Mouse (Mus musculus) embryonic facial prominence, embryonic 14.5 days (tissue): Measurements from ENCODE around the gene AI413582. TPM values are rescaled to one million over a fixed set of nuclear protein-coding genes. Genes with fewer than 3 reads are reported as not detected.

Experiments used
- ATAC-seq: fragments of 200-750 bp; cut with Nextera tagmentation; 2 replicates; pipeline ENCODE4 v1.8.0; 2017; ENCODE audit warnings: low read depth, moderate number of reproducible peaks, moderate TSS enrichment
- DNase-seq: peaks from one replicate; pipeline ENCODE4 v3.0.0-alpha.2; 2015; ENCODE audit warnings: low spot score
- H3K27ac ChIP-seq: fragments of 300-500 bp; sonication (generic); replicated peaks from 2 replicates; pipeline ENCODE4 v1.5.1; 2014; ENCODE audit warnings: low read depth, mild to moderate bottlenecking, low read length, moderate library complexity
- H3K27me3 ChIP-seq: fragments of 300-500 bp; sonication (generic); replicated peaks from 2 replicates; pipeline ENCODE4 v1.6.1; 2014; ENCODE audit warnings: low read length; ENCODE audit not compliant: control insufficient read depth, insufficient read depth
- H3K36me3 ChIP-seq: fragments of 300-500 bp; sonication (generic); 2 replicates; pipeline ENCODE4 v1.6.1; 2014; ENCODE audit warnings: low read length, mixed read lengths; ENCODE audit not compliant: control insufficient read depth, insufficient read depth
- H3K4me1 ChIP-seq: fragments of 300-500 bp; sonication (generic); 2 replicates; pipeline ENCODE4 v1.6.1; 2014; ENCODE audit warnings: antibody characterized with exemption, low read length; ENCODE audit not compliant: control insufficient read depth, insufficient read depth
- H3K4me2 ChIP-seq: fragments of 300-500 bp; sonication (generic); 2 replicates; pipeline ENCODE4 v1.6.1; 2014; ENCODE audit warnings: low read depth, mild to moderate bottlenecking, low read length, moderate library complexity, mixed read lengths
- H3K4me3 ChIP-seq: fragments of 300-500 bp; sonication (generic); 2 replicates; pipeline ENCODE4 v1.5.1; 2014; ENCODE audit warnings: low read depth, mild to moderate bottlenecking, low read length
- H3K9ac ChIP-seq: fragments of 300-500 bp; sonication (generic); 2 replicates; pipeline ENCODE4 v1.6.1; 2014; ENCODE audit warnings: low read depth, mild to moderate bottlenecking, low read length, moderate library complexity, mixed read lengths
- H3K9me3 ChIP-seq: fragments of 300-500 bp; sonication (generic); 2 replicates; pipeline ENCODE4 v1.6.1; 2016; ENCODE audit warnings: low read length; ENCODE audit not compliant: control insufficient read depth
- WGBS: fragments of 180-500 bp; shearing (Covaris S2); extraction: QIAGEN DNeasy Blood & Tissue Kit; methylation state at CpG from one replicate; pipeline ENCODE4 v1.1.7; 2014; 5-methylcytosine and 5-hydroxymethylcytosine counted together
- polyA plus RNA-seq: library from polyadenylated mRNA; unstranded; fragments of >200 nt; fragmentation: Nextera tagmentation; extraction: Ambion mirVana; gene quantifications from 2 replicates; pipeline ENCODE4 v1.2.1, GENCODE M21; 2014

AI413582 gene
- polyA plus RNA-seq, 1 experiment from 2014 or later, result 29.3 TPM

GRCm38 (mm10) chr17:27523121-27523520 lies 42.4 kb downstream of the AI413582 start:
- Histone ChIP-seq H3K27ac (no peak overlapping the region), H3K36me3 (no peaks in the 10 kb centered on the region), H3K4me2 (no peak overlapping the region), H3K9me3 (no peaks in the 10 kb centered on the region), H3K4me1 (no peaks in the 10 kb centered on the region), H3K27me3 (peaks cover 30% of the 10 kb centered on the region), H3K9ac (no peak overlapping the region), H3K4me3 (no peak overlapping the region)
- DNase-seq (no peak), ATAC-seq (no peak)
- 40% methylated on average over 7 of the region's 7 CpGs for WGBS

GRCm38 (mm10) chr17:27521303-27521702 lies 44.3 kb downstream of the AI413582 start, which contains the start of gene Grm4:
Gene Grm4 (minus strand): TSS chr17:27521403.
- peaks cover 38% of the 10 kb centered on the region for H3K27me3 ChIP-seq
- WGBS, result 80% methylated on average over 5 of the region's 5 CpGs
- ATAC-seq, result no peak
- no peak within 1 kb of the TSS for H3K4me3 ChIP-seq
- no peaks in the 10 kb centered on the region for H3K9me3 ChIP-seq
- no peak within 1 kb of the TSS for H3K27ac ChIP-seq
- no peak for DNase-seq
- no peaks in the 10 kb centered on the region for H3K4me1 ChIP-seq
- H3K4me2 ChIP-seq, result 0 out of 2 replicates have a peak within 1 kb of the TSS, but pooled peaks have one; percentile 13
- H3K36me3 ChIP-seq, result no peaks in the 10 kb centered on the region
- H3K9ac ChIP-seq, result no peak within 1 kb of the TSS

DNA sequence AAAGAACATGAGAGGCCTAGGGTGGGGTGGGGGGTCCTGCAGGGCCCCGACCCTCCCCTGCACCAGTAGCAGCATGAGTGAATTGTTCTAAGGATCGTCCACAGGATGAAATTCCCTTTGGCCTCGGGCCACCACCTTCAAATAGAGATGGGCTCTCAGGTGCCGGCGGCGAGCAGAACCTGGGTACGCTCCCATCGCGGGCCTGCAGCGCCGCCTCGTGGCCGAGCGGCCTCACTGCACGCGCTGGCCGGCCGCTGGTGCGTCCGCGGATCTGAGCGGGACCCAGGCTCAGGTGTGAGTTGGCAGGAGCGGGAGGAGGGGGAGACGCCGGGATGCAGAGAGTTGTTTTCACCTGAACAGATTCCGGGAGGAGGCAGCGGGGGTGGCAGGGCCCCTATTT lies 45.0 kb downstream of the AI413582 start:
- H3K4me3 ChIP-seq, result no peak overlapping the region
- WGBS, result under 1% methylated on average over 18 of the region's 27 CpGs
- H3K9me3 ChIP-seq, result no peaks in the 10 kb centered on the region
- peak; percentile 41; the same call in 1 of the 2 replicates for ATAC-seq
- H3K4me1 ChIP-seq, result no peaks in the 10 kb centered on the region
- DNase-seq, result no peak
- peaks cover 44% of the 10 kb centered on the region for H3K27me3 ChIP-seq
- 0 out of 2 replicates have a peak overlapping the region, but pooled peaks have one; percentile 13 for H3K4me2 ChIP-seq
- no peak overlapping the region for H3K9ac ChIP-seq
- H3K36me3 ChIP-seq, result no peaks in the 10 kb centered on the region
- H3K27ac ChIP-seq, result no peak overlapping the region

- Histone ChIP-seq H3K27ac (no peak overlapping the region), H3K27me3 (peaks cover 60% of the 10 kb centered on the region), H3K4me1 (no peaks in the 10 kb centered on the region), H3K9ac (no peak overlapping the region), H3K9me3 (no peaks in the 10 kb centered on the region), H3K36me3 (no peaks in the 10 kb centered on the region), H3K4me3 (no peak overlapping the region), H3K4me2 (no peak overlapping the region)
- WGBS, result 38% methylated on average over 15 of the region's 15 CpGs
- DNase-seq (no peak), ATAC-seq (no peak)
Observed at GRCm38 (mm10) chr17:27518700-27519595, 46.6 kb downstream of the AI413582 start.

DNA sequence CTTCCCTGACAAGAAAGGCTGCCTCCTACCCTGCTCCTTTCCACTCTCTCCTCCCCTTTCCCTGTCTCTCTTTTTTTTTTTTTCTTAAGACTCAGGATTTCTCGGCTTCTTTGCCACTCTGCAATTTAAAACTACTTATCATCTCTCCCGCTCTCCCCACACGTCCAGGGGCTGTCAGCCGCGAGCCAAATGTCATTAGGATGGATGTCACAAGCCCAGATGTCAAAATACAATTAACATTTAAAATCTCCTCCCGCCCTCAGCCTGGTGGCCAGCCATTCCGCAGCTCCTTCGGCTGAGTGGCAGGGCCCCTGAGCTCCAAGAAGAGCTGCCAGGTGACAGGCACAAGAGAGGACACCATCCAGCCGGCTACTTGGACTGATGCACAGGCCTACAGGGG lies 47.3 kb downstream of the AI413582 start:
- no peaks in the 10 kb centered on the region for H3K9me3 ChIP-seq
- ATAC-seq (no peak), DNase-seq (no peak)
- H3K36me3 ChIP-seq, result no peaks in the 10 kb centered on the region
- 16% methylated on average over 9 of the region's 9 CpGs for WGBS
- H3K27me3 ChIP-seq, result peaks cover 66% of the 10 kb centered on the region
- H3K9ac ChIP-seq, result no peak overlapping the region
- no peak overlapping the region for H3K27ac ChIP-seq
- no peak overlapping the region for H3K4me3 ChIP-seq
- no peaks in the 10 kb centered on the region for H3K4me1 ChIP-seq
- H3K4me2 ChIP-seq, result no peak overlapping the region

- 36% methylated on average over 22 of the region's 27 CpGs for WGBS
- peak overlapping the region; percentile 100 for H3K4me2 ChIP-seq
- H3K9me3 ChIP-seq, result no peaks in the 10 kb centered on the region
- no peak overlapping the region for H3K9ac ChIP-seq
- H3K4me1 ChIP-seq, result 0 out of 2 replicates have a peak, but pooled peaks cover 8% of the 10 kb centered on the region
- H3K36me3 ChIP-seq, result no peaks in the 10 kb centered on the region
- peak overlapping the region; percentile 59 for H3K4me3 ChIP-seq
- ATAC-seq, result no peak
- no peak for DNase-seq
- no peak overlapping the region for H3K27ac ChIP-seq
- H3K27me3 ChIP-seq, result peaks cover 75% of the 10 kb centered on the region
Observed at GRCm38 (mm10) chr17:27513916-27514762, 51.4 kb downstream of the AI413582 start.

Other genes starting within 250 kb of the AI413582 start
- 0.97 and 1.2 TPM in 2 replicates for gene Grm4, start 44.4 kb downstream of the AI413582 start, polyA plus RNA-seq
- gene Hmga1, start 9.3 kb downstream of the AI413582 start, polyA plus RNA-seq, result 142 and 170 TPM in 2 replicates
- gene Nudt3, start 57.7 kb upstream of the AI413582 start, polyA plus RNA-seq, result 37.4 and 38.1 TPM in 2 replicates
- not detected in 2 replicates for gene RPS10-NUDT3, start 69.5 kb upstream of the AI413582 start, polyA plus RNA-seq
- 1,119 and 1,122 TPM in 2 replicates for gene Rps10, start 70.9 kb upstream of the AI413582 start, polyA plus RNA-seq
- 4.4 and 6.1 TPM in 2 replicates for gene Pacsin1, start 89.8 kb upstream of the AI413582 start, polyA plus RNA-seq
- 0.26 and 1.6 TPM in 2 replicates for gene Spdef, start 163.2 kb upstream of the AI413582 start, polyA plus RNA-seq